Mouse (Mus musculus): ENCODE measurements around the gene Endog.
"Not testable (repeated sequence)": the region's sequence is repeated elsewhere in the genome, so short reads cannot be mapped to it uniquely, and the experiment has no call there.

The Endog gene

DNA sequence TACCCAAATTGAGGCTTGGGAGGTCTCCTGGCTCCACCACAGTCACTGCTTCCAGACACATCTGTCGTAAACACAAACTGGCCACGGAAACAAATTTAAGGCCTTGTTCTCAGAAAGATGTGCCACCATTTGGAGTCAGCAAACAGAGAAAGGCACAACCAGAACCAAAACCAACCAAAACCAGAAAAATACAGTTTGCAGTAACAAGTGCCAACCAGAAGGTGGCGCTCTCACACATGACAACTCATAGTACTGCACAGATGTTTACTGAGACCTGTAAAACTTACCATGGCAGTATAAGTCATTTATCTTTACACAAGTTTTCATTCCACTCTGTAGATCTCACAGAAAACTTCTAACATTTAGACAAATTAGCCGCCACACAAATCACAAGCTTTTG, 4.6 kb upstream of the Endog start:
- DNase-seq (ENCODE audit: low spot score) = no peak

DNA sequence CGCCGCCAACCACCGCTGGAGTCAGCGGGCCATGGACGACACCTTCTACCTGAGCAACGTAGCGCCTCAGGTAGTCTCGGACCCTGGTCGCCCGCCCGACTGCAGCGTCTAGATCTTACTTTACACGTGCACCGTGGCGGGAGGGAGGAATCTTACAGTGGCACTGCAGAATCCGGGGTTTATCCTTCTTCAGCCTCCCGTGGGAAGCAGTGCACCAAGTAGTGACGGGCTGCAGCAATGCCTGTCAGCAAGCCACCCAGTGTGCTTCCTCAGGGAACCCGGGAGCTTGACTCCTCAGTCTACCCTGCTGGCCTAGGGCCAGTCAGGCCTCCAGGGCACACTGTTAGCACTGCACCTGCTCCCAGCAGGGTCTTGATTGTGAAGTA, 697 bp downstream of the Endog start:
- DNase-seq (ENCODE audit: low spot score) = no peak

DNA sequence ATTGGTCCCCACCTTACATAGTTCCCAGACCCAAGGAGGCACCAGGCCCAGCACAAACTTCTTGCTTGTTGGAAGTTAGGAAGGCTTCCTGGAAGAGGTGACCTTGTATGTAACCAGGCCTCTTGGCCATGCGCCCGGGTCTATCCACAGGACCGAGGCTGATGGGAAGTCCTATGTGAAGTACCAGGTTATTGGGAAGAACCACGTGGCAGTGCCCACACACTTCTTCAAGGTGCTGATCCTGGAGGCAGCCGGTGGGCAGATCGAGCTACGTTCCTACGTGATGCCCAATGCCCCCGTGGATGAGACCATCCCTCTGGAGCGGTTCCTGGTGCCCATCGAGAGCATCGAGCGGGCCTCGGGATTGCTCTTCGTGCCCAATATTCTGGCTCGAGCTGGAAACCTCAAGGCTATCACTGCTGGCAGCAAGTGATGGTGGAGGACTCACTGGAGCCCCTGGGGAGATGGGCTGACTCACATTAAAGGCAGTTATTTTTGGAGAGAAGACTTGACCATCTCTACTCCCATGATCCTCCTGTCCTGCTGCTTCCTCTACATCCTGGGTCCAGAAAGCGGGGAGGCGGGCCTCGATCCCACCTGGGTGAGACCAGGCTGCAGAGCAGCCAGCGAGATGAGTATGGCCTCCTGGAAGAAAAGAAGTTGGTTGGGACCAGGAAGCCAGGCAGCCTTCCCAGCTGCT, 2.4 kb downstream of the Endog start:
- DNase-seq (ENCODE audit: low spot score) = no peak

DNA sequence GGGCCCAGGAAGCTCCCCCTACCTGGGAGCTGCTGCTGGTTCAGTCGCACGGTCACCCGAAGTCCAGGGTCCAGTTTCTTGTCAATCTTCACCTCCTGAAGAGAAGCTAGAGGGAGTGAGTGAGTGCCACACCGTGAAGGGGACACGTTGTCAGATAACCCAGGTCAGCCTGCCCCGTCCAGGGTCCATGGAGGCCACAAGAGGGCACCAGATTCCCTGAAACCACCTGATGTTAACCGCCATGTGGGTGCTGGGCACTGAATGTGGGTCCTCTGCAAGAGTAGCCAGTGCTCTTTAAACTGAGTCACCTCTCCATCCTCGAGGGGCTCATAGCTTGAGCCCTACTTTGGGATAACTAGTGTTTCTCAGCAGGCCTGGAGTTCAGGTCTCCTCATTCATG, 4.6 kb downstream of the Endog start:
- DNase-seq (ENCODE audit: low spot score) = no peak

DNA sequence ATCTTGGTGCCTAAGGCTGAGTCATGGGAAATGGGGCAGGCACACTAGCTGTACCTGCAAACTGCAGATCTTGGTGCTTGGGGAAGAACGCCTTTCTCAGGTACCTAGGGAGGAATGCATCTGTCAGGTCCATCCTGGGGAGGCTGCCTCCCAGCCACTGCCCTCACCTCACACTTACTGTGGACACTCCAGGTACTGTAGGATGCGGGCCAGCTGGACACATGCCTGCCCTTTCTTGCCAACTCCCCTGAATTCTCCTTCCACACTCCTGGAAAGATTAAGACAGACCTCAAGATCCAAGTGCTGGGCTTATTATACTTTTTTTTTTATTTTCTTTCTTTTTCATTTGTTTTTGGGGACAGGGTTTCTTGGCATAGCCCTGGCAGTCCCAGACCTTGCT, 5.3 kb downstream of the Endog start:
- DNase-seq (ENCODE audit: low spot score) = no peak

DNA sequence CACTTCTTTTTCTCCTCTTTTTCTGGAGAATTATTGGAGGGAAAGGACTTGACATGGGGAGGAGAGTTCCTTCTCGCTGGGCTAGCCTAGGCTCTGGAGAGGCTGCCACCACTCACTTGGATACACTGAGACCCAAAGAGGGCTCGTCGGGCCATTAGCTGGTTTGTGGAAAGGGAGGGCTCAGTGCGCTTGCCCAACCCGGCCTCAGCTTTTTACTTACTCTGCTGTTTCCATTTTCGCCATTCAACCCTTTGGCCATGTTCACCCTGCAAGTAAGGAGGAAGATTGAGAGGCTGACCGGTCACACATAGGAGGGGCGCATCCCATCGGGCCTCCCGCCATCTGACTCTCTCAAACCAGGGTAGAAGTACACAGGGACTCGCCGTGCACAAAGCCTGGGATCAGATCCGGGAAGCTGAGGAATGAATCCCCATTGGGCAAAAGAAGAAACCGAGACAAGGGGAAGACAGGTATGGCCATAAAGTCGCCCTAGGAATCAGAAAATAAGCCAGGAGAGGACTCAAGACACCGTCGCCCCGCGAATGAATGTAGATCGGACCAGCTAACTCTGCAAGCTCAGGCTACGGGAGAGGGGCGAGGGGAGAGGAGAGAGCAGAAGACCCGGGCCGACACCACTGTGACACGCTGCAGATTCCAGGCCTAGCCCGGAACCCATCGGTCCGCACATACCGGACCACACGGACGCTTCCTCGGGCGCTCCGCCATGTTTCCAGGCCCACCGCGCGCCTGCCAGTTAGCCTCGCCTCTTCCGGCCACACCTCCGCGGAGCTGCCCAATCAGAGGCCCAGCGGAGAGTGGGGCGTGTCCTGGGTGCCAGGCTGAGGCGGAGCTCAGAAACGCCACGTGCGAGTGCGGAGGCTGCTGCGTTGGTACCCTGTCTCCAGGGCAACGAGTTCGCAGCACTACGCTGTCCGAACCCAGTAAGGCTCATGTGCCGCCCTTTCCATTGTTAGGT, 6.7 kb downstream of the Endog start, which contains the start of gene Spout1:
TSS of gene Spout1 (minus strand) at position 760 of the 976 bp plus-strand sequence.
- peak; percentile 99 for DNase-seq (ENCODE audit: low spot score)

DNA sequence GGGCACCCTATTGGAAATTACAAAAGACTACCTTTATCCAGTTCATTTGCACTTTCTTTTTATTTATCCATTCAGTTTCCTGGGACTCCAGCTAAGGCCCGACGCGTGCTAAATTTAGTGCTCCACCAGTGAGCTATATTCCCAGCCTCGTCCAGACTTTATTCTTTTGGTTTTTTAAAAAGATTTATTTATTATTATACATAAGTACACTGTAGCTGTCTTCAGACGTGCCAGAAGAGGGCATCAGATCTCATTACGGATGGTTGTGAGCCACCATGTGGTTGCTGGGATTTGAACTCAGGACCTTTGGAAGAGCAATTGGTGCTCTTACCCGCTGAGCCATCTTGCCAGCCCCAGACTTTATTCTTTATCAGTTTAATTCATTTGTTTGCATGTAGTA, 7.4 kb downstream of the Endog start:
- DNase-seq (ENCODE audit: low spot score) = not testable (repeated sequence)

DNA sequence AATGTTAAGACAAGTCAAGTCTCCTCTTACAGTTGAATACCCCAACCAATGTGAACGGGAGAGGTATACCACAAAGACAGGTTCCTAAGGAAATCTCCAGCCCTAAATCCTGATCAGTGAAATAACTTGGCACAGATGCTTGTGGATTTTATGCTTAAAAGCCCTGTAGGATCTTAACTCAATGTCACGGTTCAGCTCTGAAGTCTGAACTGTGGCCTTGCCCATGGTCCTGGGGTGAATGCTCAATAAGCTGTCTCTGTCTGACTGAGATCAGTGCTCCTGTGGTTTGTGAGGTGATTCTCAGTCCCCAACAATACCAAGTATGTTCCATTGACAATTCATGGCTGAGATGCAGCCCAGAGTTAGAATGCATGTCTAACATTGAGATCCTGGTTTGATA, 11.1 kb downstream of the Endog start:
- DNase-seq (ENCODE audit: low spot score) = no peak

DNA sequence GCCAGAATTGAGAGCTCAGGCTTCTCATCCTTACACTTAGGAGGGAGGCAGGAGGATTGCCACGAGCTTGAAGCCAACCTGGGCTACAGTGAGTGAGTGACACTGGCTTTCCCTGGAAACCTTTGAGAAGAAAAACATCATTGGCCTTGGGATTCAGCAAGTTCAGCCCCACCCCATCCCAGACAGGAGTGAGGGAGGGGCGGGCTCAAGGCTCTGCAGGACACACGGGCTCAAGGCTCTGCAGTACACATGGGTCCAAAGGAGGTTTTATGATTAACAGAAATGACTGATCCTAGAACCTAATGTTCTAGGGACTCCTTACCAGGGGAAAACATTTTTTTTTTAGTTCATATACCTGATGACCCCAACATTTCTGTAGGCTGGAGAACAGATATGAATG, 12.4 kb downstream of the Endog start:
- DNase-seq (ENCODE audit: low spot score) = no peak

DNA sequence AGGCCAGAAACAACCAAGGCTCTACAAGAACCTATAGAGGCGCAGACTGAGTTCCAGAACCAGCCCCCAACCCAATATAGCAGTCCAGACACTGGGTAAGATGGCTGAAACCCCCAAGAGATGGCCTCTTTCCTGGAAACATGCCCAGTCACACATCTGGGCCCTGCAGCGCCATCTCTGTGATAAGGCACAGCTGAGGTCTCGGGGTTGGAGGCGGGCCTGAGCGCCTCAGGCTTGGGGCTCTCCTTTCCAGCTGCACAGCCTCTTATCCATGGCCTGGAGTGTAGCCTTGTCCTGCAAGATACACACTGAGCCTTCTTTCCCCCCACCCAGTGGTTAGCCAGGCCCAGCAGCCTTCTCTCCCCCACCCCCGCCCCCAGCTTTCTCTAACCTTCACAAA, 14.0 kb downstream of the Endog start:
- no peak for DNase-seq (ENCODE audit: low spot score)

DNA sequence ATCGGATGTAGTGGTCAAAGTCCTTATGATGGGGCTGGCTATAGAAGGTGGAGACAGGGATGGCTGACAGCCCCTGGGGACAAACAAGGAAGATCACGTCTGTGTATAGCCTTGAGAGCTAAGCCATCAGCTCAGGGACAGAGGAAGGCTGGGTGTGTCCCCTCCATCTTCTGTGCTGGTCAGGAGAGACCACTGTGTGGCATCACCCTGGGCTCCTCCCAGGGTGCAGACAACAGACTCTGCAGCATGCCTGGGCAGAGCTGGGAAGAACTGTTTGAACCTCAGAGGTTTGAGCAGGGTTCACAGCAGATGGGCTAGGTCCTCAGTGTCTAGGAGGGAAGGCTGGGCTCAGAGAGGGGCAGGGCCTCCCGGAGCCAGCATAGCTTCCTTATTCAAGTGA, 14.4 kb downstream of the Endog start:
- DNase-seq (ENCODE audit: low spot score) = no peak

DNA sequence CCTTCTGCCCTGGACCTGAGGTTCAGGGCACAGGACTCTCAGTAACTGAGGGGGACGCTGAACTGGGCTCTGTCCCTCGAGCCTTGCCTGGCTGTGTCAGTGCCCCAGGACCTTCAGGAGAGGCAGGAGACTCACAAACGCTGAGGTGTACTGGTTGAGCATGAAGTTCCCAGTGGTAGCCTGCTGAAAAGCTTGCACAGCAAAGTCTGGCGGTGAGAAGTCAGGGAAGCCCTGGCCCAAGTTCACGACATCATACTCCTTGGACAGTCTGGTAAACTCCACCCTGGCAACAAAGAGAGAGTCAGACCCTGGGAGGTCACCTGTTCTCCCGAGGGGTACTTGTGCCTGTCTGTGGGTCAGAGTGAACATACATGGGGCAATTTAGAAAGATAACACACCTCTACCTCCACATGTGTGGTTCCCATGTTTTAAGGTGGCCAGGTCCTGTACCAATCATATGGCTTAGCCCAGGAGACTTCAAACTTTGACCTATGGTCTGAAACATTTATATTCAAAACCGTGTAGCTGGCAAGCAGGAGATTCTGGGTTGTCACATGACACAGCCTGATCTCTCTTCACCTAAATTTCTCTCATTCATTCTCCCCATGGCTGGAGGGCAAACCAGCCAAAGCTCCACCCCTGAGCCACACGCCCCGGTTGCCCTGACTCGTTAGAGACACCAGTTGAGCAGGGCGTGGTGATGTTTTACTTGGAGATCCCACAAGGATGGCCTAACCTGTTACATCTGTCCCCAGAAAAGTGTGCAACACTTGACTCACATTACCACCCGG, 20.7 kb downstream of the Endog start:
- DNase-seq (ENCODE audit: low spot score) = no peak

DNA sequence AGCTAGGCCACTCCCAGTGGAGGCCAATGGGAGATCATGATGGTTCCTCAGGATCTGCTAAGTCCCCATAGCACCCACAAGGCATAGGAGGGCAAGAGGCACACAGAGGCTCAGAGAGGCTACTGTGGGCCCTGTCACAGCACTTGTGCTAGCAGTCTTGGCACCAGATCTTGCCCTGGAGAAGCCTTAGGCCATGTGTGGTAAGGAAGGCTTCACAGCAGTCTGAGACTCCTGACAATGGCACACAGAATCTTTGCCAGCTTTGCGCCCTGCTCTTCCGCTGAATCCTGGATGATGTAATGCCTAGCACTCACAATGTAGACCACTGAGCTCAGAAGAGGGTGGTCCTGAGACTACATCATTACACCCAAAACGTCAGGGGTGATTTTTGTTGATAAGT, 23.4 kb downstream of the Endog start:
- no peak for DNase-seq (ENCODE audit: low spot score)

DNA sequence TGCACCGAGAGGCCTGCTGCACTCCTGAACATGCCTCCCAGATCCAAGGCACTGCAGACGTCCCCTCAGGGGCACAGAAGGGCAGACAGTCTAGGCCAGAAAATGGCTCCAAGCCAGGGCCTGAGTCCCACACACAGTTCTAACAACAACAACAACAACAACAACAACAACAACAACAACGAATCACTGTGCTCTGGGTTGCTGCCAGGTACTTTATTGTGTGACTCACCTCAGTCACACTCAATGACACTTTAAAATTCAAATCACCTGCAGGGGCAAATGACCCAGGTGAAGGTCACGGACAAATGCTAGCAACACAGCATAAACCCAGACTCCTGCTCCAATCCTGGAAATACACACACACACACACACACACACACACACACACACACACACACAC, 26.7 kb downstream of the Endog start:
- DNase-seq (ENCODE audit: low spot score) = no peak

DNA sequence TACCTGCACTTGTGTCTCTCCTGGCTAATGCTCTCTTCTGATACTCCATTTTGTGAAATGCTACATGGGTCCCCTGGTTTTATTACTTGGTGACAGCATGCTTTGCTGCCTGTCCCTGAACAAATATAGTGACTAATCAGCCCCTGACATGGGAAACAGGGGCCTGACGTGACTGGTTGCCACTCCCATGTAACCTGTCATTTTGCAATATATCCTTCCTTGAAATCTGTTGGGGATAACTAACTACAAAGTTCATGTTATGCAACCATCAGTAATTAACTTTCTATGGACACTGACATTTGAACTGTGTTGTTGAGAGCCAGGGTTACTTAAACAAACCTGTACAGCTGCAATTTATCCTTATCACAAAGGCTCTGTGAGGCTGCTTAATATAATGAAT, 28.7 kb downstream of the Endog start:
- DNase-seq (ENCODE audit: low spot score) = no peak

DNA sequence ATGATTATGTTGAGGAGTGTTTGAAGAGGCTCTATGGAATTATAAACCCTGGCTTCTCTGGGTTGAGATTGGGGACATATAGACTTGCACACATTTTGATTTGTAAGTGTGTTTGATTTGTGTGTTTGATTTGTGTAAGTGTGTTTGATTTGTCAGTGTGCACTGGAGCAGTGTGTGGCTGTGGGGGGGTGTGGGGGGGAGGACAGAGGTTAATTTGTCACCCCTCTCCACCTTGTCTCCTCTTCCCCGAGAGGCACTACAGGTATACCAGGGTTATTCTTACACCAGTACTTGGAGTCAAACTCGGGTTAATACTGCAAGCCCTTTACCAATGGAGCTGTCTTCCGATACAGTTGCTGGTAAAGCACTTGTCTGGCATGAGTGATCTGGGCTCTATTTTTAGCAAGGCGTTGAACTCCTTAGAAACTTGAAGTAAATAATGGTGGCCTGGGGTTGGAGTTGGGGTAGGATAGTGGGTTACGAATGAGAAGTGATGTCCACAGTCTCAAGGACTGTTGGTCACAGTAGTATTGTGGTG, 29.2 kb downstream of the Endog start:
- no peak for DNase-seq (ENCODE audit: low spot score)

DNA sequence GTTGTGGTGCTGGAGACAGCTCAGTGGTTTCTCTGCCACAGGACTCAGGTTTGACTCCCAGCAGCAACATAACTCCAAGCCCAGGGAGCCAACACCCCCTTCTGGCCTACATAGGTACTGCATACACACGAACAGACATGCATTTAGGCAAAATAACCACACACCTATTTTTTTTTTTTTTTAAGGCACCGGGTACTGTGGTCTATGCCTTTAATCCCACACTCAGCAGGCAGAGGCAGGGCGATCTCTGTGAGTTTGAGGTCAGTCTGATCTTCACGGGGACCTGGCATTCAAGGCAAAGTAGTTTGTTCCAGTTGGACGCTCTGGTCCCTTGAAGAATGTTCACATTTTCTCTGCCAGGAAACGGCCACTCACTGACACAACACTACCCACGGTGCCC, 32.1 kb downstream of the Endog start:
- DNase-seq (ENCODE audit: low spot score) = peak; percentile 47

DNA sequence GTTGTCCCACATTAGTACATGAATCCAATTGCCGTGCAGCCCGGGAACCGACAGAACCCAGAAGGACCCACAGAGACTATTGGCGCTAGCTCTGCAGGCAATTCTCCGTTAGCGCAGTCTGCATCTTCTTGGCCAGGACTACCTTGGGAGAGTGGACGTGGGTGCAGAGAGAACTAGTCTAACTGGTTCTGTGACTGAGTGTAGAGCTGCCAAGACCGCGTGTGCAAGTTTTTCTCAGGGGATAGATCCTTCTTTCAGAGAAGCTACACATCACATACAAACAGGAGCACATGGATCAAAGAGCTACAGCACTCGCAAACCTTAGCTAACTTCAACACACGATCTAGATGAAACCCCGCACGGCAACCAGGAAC, 33.9 kb downstream of the Endog start:
- DNase-seq (ENCODE audit: low spot score) = peak; percentile 36

DNA sequence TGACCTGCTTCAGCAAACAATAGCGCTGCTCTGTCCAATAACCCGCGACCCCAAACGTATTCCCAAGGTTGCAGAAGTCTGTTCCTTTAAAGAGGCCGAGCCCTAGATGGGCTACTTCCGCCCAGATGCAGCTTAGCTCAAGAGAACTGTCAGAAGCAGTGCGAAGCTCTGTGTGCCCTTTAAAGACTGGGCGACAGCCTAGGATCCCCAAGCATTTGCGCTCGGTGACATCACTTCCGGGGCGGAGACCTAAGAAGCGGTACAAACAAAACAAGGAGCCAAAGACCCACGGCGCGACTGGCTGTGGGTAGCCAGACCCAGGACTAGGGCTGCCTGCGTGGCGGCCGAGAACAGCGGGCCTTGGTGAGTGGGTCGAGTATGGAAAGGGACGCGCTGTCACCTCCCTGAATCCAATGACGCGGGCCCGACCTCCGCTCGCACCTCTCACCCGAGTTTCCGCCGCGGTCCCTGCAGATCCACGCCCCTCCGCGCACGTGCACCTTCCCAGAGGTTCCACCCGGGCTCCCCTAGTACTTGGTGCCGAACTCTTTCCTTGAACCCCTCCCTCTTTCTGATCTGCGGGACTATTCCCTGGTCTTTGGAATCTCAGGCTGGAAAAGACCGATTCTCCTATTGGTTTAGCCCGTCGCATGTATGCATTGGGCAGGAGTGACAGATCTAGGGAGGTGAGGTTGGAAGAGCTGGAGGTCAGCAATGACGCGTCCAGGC, 34.5 kb downstream of the Endog start, which contains the start of gene Kyat1:
TSS of gene Kyat1 (minus strand) at position 219 of the 729 bp plus-strand sequence.
- DNase-seq (ENCODE audit: low spot score) = peak; percentile 98

DNA sequence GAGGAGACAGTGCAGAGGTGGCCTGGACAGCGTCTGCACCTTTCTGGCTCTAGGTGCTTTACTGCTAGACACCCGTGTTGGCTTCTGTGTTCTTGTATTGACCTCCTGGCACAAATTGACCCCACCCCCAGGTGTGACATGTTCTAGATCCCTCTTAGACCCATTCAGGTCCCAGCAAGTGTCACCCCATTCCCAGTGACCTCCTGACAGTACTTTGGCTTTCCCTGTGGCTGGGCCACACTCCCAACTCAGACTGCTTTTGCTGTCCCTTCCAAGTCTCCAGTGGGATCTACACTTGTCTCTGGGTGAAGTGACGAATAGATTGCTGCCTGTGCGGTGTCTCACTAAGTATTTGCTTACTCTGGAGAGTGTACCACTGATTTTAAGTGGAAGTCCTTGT, 36.1 kb downstream of the Endog start:
- no peak for DNase-seq (ENCODE audit: low spot score)

DNA sequence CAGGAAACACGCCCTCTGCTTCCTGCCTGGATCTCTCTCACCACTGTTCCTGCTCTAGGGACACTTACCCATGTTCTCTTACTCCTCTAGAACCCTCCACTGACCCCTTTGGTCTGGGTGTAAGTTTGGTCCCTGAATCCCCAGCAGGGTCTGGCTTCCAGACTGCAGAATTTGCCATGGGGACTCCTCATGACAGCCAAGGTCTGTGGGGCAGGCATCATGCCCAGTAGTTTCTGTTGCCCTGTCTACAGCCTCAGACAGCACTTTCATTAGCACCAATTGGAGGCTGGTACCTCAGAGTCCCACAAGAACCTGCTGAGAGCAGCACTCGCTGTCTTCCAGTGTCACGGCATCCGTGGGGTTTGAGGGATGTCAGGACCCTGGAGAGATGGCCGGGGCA, 36.6 kb downstream of the Endog start:
- DNase-seq (ENCODE audit: low spot score) = no peak
